Mouse (Mus musculus) hindbrain, postnatal 0 days (tissue): Measurements from ENCODE around the gene Traf3ip2. TPM values are rescaled to one million over a fixed set of nuclear protein-coding genes. Genes with fewer than 3 reads are reported as not detected.

ENCODE experiments used
- ATAC-seq: fragments of 200-750 bp; cut with Nextera tagmentation; 2 replicates; pipeline ENCODE4 v1.8.0; 2017; ENCODE audit warnings: mild to moderate bottlenecking, moderate TSS enrichment, moderate library complexity
- DNase-seq: peaks from one replicate; pipeline ENCODE4 v3.0.0-alpha.2; 2015; ENCODE audit warnings: low spot score
- H3K27ac ChIP-seq: fragments of 300-500 bp; sonication (generic); 2 replicates; pipeline ENCODE4 v1.5.1; 2014; ENCODE audit warnings: mild to moderate bottlenecking
- H3K27me3 ChIP-seq: fragments of 300-500 bp; sonication (generic); 2 replicates; pipeline ENCODE4 v1.6.1; 2014; ENCODE audit warnings: low read length, mixed read lengths; ENCODE audit not compliant: insufficient read depth
- H3K36me3 ChIP-seq: fragments of 300-500 bp; sonication (generic); 2 replicates; pipeline ENCODE4 v1.6.1; 2014; ENCODE audit warnings: low read length, mixed read lengths; ENCODE audit not compliant: insufficient read depth
- H3K4me1 ChIP-seq: fragments of 300-500 bp; sonication (generic); 2 replicates; pipeline ENCODE4 v1.6.1; 2014; ENCODE audit warnings: antibody characterized with exemption, low read length, mixed read lengths; ENCODE audit not compliant: insufficient read depth
- H3K4me2 ChIP-seq: fragments of 300-500 bp; sonication (generic); 2 replicates; pipeline ENCODE4 v1.6.1; 2014; ENCODE audit warnings: low read depth, mild to moderate bottlenecking, low read length, moderate library complexity, mixed read lengths
- H3K4me3 ChIP-seq: fragments of 300-500 bp; sonication (generic); 2 replicates; pipeline ENCODE4 v1.5.1; 2014; ENCODE audit warnings: low read length
- H3K9ac ChIP-seq: fragments of 300-500 bp; sonication (generic); replicated peaks from 2 replicates; pipeline ENCODE4 v1.6.1; 2014; ENCODE audit warnings: mild to moderate bottlenecking, low read length, moderate library complexity, mixed read lengths
- H3K9me3 ChIP-seq: fragments of 300-500 bp; sonication (generic); 2 replicates; pipeline ENCODE4 v1.6.1; 2016; ENCODE audit warnings: low read length, mixed read lengths
- CTCF ChIP-seq: IDR thresholded peaks from 2 replicates; pipeline ENCODE4 v1.5.1; 2016; ENCODE audit warnings: antibody characterized with exemption, control low read depth, low read depth
- whole genome bisulfite sequencing: fragments of 180-500 bp; shearing (Covaris S2); extraction: QIAGEN DNeasy Blood & Tissue Kit; methylation state at CpG from one replicate; pipeline ENCODE4 v1.1.7; 2014; 5-methylcytosine and 5-hydroxymethylcytosine counted together
- polyA plus RNA-seq: library from polyadenylated mRNA; unstranded; fragments of >200 nt; fragmentation: Nextera tagmentation; extraction: Ambion mirVana; gene quantifications from 2 replicates; pipeline ENCODE4 v1.2.1, GENCODE M21; 2015
- total RNA-seq: library from RNA; depleted of rRNA; stranded (reverse); fragments of >200 nt; gene quantifications from 2 replicates; pipeline ENCODE4 v1.2.3, GENCODE M21; 2014

The Traf3ip2 gene
- total and polyA plus RNA-seq, 2 experiments from 2014 or later: 5.3 to 5.7 TPM

DNA sequence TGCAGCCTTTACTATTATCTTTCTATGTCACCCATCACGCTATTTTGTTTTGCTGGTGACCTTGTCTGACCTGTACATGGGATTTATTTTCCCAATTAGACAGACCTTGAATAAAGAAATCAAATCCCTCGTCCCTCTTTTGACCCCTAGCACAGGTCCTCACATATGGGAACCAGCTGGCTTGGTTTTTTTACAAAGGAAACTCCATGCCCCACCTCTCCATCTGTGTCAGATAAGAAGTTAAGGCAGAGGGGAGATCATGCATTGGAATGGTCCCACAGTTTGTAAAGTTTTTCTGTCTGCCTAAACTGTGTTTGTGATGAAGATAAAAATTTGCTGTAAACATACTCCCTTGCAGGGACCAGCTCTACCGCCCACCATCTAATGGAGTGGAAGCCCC is 26.1 kb downstream of the Traf3ip2 start:
- no peak overlapping the region for H3K27ac ChIP-seq
- H3K4me3 ChIP-seq: no peak overlapping the region
- 57% methylated on average over 3 of the region's 3 CpGs for WGBS
- DNase-seq (no peak), ATAC-seq (no peak)
- no peaks in the 10 kb centered on the region for H3K36me3 ChIP-seq
- no peak overlapping the region for H3K9ac ChIP-seq
- H3K4me1 ChIP-seq: 0 out of 2 replicates have a peak, but pooled peaks cover 5% of the 10 kb centered on the region
- no peaks in the 10 kb centered on the region for H3K27me3 ChIP-seq
- no peak overlapping the region for H3K4me2 ChIP-seq
- no peaks in the 10 kb centered on the region for H3K9me3 ChIP-seq
- no peak for TF ChIP-seq CTCF

DNA sequence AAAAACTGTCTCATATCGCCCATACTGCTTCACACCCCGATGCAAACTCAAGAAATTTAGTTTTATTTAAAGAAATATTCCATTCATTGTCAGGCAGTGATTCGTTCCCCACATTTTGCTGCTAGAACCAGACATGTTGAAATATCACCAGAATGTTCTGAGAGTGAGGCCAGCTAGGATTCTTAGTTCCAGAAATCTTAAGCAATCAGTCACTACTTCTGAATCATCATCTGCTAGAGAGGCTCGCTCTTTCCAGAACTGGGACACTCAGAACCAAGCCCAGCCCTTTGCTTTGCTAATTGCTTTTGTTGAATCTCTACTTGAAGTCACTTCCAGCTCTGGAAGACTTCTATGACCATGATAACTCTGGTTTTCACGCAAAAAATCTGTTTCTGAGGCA is 27.0 kb downstream of the Traf3ip2 start:
- no peak for TF ChIP-seq CTCF
- Histone ChIP-seq H3K27me3 (no peaks in the 10 kb centered on the region), H3K27ac (no peak overlapping the region), H3K9me3 (no peaks in the 10 kb centered on the region), H3K4me1 (0 out of 2 replicates have a peak, but pooled peaks cover 5% of the 10 kb centered on the region), H3K4me3 (no peak overlapping the region), H3K4me2 (no peak overlapping the region), H3K9ac (no peak overlapping the region), H3K36me3 (no peaks in the 10 kb centered on the region)
- DNase-seq (no peak), ATAC-seq (no peak)
- 86% methylated on average over 5 of the region's 5 CpGs for WGBS

GRCm38 (mm10) chr10:39640817-39641226 is 28.1 kb downstream of the Traf3ip2 start:
- Histone ChIP-seq H3K9ac (no peak overlapping the region), H3K9me3 (no peaks in the 10 kb centered on the region), H3K4me1 (peaks cover 6% of the 10 kb centered on the region; the same call in 1 of the 2 replicates), H3K27ac (peak overlapping the region; percentile 5; the same call in 1 of the 2 replicates), H3K4me2 (no peak overlapping the region), H3K36me3 (no peaks in the 10 kb centered on the region), H3K27me3 (no peaks in the 10 kb centered on the region), H3K4me3 (no peak overlapping the region)
- WGBS: 30% methylated on average over 4 of the region's 4 CpGs
- no peak; the same call in 1 of the 2 replicates for TF ChIP-seq CTCF
- ATAC-seq (peak; percentile 85), DNase-seq (peak; percentile 73)

DNA sequence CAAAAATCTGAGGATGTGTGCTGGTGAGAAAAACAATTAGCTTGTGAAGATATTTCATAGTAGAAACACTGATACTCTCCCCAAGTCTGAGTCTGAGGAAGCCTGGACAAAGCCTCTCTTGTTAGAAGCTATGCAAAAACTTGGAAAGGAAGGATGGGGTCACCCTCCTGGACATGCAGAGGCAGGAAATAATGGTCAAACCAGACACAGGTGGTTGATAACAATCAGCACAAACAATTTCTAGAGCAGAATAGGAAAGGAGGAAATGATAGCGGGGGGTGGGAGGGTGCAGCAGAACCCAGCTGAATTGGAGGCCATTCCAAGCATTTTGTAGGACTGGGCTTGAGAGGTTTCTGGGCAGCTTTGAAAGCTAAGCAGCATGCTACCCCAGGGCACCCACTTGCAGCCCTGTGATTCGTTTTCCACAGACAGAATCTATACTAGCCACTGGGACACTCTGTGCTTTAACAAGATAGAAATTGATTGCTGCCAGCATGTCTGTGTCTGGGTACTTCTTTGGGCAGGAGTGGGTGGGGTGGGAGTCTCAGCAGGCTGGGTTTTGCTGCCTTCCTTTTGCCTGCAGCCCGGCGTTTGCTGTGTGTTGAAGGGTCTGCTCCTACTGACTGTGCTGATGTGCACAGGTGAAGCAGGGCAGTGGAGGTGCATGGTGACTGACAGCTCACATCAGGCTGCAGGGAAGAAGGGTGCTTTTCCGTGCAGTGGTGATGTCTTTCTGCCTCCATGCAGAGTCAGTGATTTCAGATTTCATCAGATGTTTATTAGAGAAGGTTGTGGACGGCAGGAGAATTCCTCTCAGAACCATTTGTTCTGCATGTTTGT is 33.3 kb downstream of the Traf3ip2 start:
- no peak for TF ChIP-seq CTCF
- Histone ChIP-seq H3K4me3 (no peak overlapping the region), H3K9me3 (no peaks in the 10 kb centered on the region), H3K4me1 (peaks cover 22% of the 10 kb centered on the region), H3K36me3 (no peaks in the 10 kb centered on the region; the same call in 1 of the 2 replicates), H3K9ac (no peak overlapping the region; the same call in 1 of the 2 replicates), H3K27ac (peak overlapping the region; percentile 73), H3K27me3 (no peaks in the 10 kb centered on the region), H3K4me2 (peak overlapping the region; percentile 27)
- WGBS: 39% methylated on average over 6 of the region's 6 CpGs
- ATAC-seq (peak; percentile 59), DNase-seq (no peak)

- Histone ChIP-seq H3K4me2 (peak overlapping the region; percentile 27), H3K9me3 (no peaks in the 10 kb centered on the region), H3K27ac (peak overlapping the region; percentile 73), H3K36me3 (peaks cover 2% of the 10 kb centered on the region; the same call in 1 of the 2 replicates), H3K4me3 (no peak overlapping the region), H3K4me1 (peaks cover 20% of the 10 kb centered on the region), H3K27me3 (no peaks in the 10 kb centered on the region), H3K9ac (no peak overlapping the region; the same call in 1 of the 2 replicates)
- ATAC-seq (peak; percentile 82), DNase-seq (peak; percentile 71)
- no peak for TF ChIP-seq CTCF
- 29% methylated on average over 14 of the region's 14 CpGs for WGBS
Observed at GRCm38 (mm10) chr10:39646629-39647019, 33.9 kb downstream of the Traf3ip2 start.

DNA sequence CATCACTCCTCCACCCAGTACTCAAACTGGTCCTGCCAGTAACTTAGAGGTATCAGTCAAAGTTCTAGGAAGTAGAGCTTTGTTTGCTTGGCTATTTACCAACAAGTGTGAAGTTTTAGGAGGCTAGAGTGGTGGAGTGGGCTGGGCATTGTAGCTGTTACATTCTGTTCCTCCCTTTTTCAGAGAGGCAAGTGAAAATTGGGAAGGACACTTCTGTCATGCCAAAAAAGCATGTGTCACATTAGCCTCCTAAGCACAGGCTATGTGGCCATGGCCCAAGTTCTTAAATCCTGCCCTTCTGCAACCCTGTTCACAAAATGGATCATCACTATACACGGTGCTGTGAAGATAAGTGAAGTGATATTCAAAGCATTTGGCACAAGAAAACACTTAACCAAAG is 34.4 kb downstream of the Traf3ip2 start:
- H3K4me2 ChIP-seq: no peak overlapping the region

More for the DNA sequence above, 34.4 kb downstream of the Traf3ip2 start:
- Histone ChIP-seq H3K4me1 (peaks cover 17% of the 10 kb centered on the region), H3K9me3 (no peaks in the 10 kb centered on the region), H3K27ac (peak overlapping the region; percentile 73; the same call in 1 of the 2 replicates), H3K36me3 (peaks cover 3% of the 10 kb centered on the region; the same call in 1 of the 2 replicates), H3K9ac (no peak overlapping the region; the same call in 1 of the 2 replicates), H3K27me3 (no peaks in the 10 kb centered on the region), H3K4me3 (no peak overlapping the region)
- WGBS: 66% methylated on average over 1 of the region's 1 CpGs
- DNase-seq (no peak), ATAC-seq (no peak)
- no peak for TF ChIP-seq CTCF
